Mouse (Mus musculus) forelimb bud, embryonic 11.5 days (tissue): Measurements from ENCODE around the gene Rbp2.

Source experiments
- DNase-seq: peaks from one replicate; pipeline ENCODE4 v3.0.0-alpha.2; 2012; ENCODE audit warnings: low read depth, low spot score

Gene Rbp2

GRCm38 (mm10) chr9:98524786-98525542, 39.0 kb downstream of the Rbp2 start:
- DNase-seq, result no peak

- no peak for DNase-seq
These were observed 39.6 kb downstream of the Rbp2 start for GRCm38 (mm10) chr9:98525543-98525924.

GRCm38 (mm10) chr9:98527226-98527625, 41.3 kb downstream of the Rbp2 start:
- DNase-seq, result no peak

DNA sequence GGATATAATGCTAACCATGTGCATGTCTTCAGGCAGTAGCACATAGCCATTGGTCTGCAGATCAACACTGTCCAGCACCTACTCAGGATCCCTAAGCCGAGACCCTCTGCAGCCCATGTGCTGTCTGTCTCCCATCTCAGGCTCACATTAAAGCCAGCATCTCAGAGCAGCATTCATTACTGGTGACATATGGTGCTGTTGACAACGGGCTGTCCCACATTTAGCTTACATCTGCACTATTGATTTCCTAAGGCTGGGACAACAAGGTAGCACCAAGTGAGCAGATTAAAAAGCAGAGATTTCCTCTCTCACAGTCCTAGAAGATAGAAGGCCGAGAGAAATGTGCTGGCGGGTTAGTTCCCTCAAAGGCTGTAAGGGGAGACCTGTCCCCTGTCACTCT, 43.9 kb downstream of the Rbp2 start:
- DNase-seq, result no peak

DNA sequence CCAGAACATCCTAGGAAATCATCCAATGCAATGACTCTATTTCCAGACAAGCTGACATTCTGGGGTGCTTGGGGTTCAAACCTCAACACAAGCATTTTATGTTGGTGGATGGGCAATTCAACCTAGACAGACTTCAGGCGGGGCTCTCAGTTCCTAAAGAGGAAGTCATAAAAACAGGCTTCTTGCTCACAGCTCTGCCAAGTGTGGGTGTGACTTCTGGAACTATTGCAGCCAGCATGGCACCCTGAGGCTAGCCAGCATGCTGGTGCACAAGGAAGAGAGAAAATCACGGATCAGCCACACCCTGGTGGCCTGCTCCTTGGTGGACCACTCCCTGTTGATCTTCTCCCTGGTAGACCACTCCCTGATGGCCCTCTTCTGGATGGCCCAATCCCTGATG, 45.1 kb downstream of the Rbp2 start:
- DNase-seq, result no peak

- DNase-seq, result no peak
These were observed 48.9 kb downstream of the Rbp2 start for GRCm38 (mm10) chr9:98534675-98535280.

DNA sequence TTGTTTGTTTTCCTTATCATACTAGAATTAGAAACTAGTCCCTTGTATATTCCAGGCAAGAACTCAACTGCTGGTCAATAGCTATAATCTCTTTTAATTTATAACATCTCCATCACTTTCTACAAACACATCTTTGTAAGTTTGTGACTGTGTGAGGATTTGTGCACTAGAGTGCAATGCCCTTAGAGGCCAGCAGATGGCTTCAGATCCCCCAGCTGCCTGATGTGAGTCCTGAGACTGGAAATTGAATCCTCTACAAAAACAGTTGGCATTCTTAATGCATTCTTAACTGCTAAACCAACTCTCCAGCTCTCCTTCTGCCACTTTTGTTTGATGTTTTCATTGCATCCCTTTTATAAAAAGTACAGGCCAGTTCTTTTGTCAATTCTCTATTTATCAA, 49.8 kb downstream of the Rbp2 start:
- peak; percentile 3 for DNase-seq

DNA sequence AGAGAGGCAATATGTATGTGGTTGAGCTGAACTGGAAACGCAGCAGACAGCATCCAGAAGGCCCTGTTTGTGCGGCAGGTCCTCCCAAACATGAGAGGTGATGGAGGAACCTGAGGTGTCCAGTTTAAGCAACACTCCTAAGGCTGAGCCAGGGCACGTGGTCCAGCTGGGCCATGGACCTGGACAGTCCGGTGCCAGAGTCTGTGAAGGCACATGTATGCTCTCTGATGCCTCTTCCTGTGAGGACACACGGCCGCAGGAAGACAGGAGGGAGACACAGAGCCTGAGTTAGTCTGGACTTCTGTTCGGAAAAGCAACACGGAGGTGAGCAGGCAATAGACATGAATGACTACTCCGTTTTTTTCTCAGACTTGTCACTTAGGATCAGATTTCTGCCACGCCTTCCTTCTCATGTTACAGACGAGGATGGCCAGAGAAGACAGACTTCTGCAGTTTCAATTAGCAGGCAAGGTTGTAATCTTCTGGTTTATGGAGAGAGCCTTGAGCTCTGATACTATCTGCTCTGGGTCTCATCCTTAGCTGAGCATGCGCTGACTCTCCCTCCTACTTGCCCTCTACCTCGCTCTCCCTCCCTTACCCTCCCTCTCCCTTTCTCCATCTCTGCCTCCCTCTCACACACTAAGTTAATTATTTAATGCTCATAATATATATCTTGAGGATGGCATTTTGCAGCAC, 52.2 kb downstream of the Rbp2 start:
- DNase-seq, result peak; percentile 9

DNA sequence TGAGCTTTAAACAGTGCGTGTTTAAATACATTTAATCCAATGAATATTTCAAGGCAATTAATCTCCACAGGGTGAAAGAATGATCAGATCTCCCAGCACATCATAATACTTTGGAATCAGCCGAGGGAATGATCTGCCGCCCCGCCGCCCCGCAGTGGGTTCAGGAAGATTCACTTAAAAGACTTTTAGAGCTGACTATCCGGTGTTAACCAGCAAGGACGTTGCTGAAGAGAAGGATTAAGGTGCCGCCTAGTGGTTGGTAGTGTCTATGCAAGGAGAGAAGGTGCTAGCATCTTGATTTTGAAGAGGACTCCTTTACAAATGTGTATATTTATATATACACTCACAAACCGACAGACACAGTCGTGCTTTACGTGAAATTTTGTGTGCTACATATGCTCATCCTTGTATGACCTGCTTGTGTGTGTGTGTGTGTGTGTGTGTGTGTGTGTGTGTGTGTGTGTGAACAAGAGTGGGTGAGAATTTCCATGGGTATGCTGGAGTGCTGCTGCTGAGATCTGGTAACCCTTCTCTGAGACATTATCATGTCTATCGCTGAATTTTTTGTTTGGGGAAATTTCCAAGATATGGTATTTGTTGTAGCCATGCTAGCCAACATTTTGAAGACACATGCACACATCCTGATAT, 52.9 kb downstream of the Rbp2 start:
- DNase-seq, result peak; percentile 66

DNA sequence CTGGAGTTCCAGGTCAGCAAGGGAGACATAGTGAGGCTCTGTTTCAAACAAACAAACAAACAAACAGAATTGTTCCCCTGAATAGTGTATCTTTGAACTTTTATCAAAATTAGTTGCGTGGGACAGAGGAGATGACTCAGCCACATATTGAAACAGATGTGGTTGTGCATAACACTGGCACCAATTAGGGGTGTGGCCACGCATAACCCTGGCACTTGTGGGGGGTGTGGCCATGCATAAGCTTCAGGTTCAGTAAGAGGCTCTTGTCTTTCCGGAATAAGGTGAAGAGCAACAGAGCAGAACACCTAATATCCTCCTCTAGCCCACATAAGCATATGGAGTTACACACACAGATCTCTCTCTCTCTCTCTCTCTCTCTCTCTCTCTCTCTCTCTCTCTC, 58.1 kb downstream of the Rbp2 start:
- DNase-seq, result no peak
